Mouse (Mus musculus) CD4-positive, CD25-positive, alpha-beta regulatory T cell, adult 9 weeks (primary cell): Measurements from ENCODE around the gene Gm21188. TPM values are rescaled to one million over a fixed set of nuclear protein-coding genes. Genes with fewer than 3 reads are reported as not detected.

Experiments used
- polyA plus RNA-seq: library from polyadenylated mRNA; unstranded; fragments of 100-300 nt; shearing (Covaris generic); gene quantifications from one replicate; pipeline ENCODE4 v1.2.1, GENCODE M21; 2017

Gene Gm21188
- not detected for polyA plus RNA-seq

DNA sequence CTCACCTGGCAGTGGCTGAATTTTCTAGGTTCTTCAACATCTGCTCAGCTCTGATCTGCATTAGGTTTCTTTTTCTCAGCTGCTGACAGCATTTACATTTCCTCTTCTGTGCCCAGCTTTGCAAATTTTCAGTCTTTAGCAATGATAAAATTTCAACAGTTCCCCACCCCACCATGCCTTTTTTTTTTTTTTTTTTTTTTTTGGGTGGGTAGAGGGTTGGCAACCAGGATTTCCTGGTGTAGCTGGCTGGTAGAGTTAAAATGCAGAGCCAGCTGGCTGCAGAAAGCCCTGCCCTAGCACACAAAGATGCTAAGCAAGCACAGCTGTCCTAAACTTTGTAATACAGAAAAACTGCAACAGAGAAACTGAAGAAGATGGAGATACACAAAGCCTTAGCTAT, at the start of gene Gm21188:
Gene Gm21188, minus strand, starts transcription at position 110 of the 400 bp plus-strand sequence.

DNA sequence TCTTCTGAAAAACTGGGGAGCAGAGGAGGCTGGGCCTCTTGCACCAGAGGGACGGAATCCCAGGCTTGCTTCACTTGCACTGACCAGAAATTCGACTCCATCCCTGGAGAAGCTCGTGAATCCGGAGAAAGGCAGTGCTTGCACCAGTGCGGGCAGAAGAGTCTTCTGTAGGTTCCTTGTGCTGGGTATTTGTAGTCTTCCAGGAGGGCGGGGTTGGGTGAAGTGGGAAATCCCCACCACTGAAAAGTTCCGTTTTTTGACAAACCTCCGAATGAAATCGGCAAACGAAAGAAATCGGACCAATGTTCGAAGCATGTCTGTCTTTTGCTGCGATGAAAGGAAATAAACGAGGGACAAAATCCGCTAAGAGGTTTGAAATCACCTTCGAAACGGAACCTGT, 25.1 kb downstream of the Gm21188 start, which contains the start of gene Gm36079:
Gene Gm36079, minus strand, starts transcription at position 101 of the 400 bp plus-strand sequence.

Other genes starting within 250 kb of the Gm21188 start
- gene AF067063, start 222.0 kb downstream of the Gm21188 start, polyA plus RNA-seq, result not detected
- 0.40 TPM for gene D13Ertd608e, start 216.2 kb downstream of the Gm21188 start, polyA plus RNA-seq
- gene Tcstv1, start 157.4 kb downstream of the Gm21188 start, polyA plus RNA-seq, result not detected
- not detected for gene Gm21761, start 122.9 kb downstream of the Gm21188 start, polyA plus RNA-seq
- gene B020031M17Rik, start 101.4 kb downstream of the Gm21188 start, polyA plus RNA-seq, result not detected
- not detected for gene Gm36079, start 25.2 kb downstream of the Gm21188 start, polyA plus RNA-seq
- gene Gm20767, start 88.1 kb upstream of the Gm21188 start, polyA plus RNA-seq, result not detected
- gene Gm21818, start 120.2 kb upstream of the Gm21188 start, polyA plus RNA-seq, result not detected
- gene Gm21762, start 163.8 kb upstream of the Gm21188 start, polyA plus RNA-seq, result not detected
- gene Gm21731, start 186.9 kb upstream of the Gm21188 start, polyA plus RNA-seq, result not detected
- gene AF067061, start 210.9 kb upstream of the Gm21188 start, polyA plus RNA-seq, result not detected
- gene BC147527, start 248.2 kb upstream of the Gm21188 start, polyA plus RNA-seq, result 94.0 TPM